Mouse (Mus musculus): ENCODE measurements around the gene 1700025G04Rik. TPM values are rescaled to one million over a fixed set of nuclear protein-coding genes. Genes with fewer than 3 reads are reported as not detected.
A peak's percentile ranks its signal among the peaks of the same experiment; 100 is the strongest.

1700025G04Rik gene
- polyA plus RNA-seq, 1 experiment from 2014 or later, result 28.0 TPM

DNA sequence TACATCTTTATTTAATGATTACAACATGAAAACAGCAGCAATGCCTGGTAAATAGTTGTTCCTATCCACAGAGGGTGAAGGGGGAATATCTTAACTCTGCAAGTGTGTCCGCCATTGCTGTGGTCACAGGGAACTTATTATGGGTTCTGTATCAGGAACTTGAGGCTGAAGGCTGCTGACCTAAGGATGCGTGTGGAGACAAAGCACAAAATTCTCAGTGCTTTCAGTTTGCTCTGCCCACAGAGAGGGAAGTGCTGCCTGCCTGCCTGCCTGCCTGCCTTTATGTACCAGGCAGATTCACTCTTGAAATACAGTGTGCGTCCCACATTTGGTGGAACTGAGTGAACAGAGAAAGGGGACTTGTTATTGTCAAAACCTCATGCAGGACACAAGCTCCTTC is 172.2 kb downstream of the 1700025G04Rik start:
- 83% methylated on average over 3 of the region's 3 CpGs for WGBS

DNA sequence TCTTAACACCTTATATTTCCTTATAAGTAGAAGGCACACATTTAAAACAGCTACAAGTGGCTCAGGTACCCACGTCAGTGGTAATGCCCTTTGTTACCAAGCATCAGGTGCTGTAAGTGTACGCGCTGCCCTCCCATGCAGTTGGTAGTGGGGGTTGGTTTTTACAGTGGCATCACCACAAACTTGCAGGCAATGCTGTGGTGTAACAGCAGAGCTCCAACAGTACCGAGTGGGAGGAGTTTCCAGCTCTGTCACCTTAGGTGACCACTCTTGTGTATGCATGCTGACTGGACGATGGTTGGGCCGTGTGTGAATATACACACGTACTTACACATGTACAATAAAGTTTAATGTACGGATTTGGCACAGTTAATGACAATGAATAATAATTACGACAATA is 175.4 kb downstream of the 1700025G04Rik start:
- 91% methylated on average over 9 of the region's 9 CpGs for WGBS
- H3K36me3 ChIP-seq (ENCODE audit: control insufficient read depth, insufficient read depth), result 0 out of 2 replicates have a peak, but pooled peaks cover 2% of the 10 kb centered on the region
- no peak for ATAC-seq (replicated peaks; ENCODE audit: extremely low read depth, insufficient read depth, low FRiP score)
- no peak overlapping the region for H3K27ac ChIP-seq (ENCODE audit: low read length)
- no peak overlapping the region for H3K4me3 ChIP-seq (ENCODE audit: low read length)
- no peak overlapping the region for H3K9ac ChIP-seq (ENCODE audit: low read length)
- H3K9me3 ChIP-seq (replicated peaks; ENCODE audit: control insufficient read depth, low read length), result no peaks in the 10 kb centered on the region
- H3K27me3 ChIP-seq (ENCODE audit: control insufficient read depth, insufficient read depth, low read length), result no peaks in the 10 kb centered on the region
- H3K4me1 ChIP-seq (ENCODE audit: control insufficient read depth, insufficient read depth, low read length), result peaks cover 2% of the 10 kb centered on the region; the same call in 1 of the 2 replicates
- H3K4me2 ChIP-seq (ENCODE audit: low read depth, low read length), result no peak overlapping the region

More for the DNA sequence above, 172.2 kb downstream of the 1700025G04Rik start:
- no peak overlapping the region for H3K4me2 ChIP-seq (ENCODE audit: low read depth, low read length)
- H3K4me1 ChIP-seq (ENCODE audit: control insufficient read depth, insufficient read depth, low read length), result peaks cover 2% of the 10 kb centered on the region; the same call in 1 of the 2 replicates
- H3K27ac ChIP-seq (ENCODE audit: low read length), result no peak overlapping the region
- H3K36me3 ChIP-seq (ENCODE audit: control insufficient read depth, insufficient read depth), result no peaks in the 10 kb centered on the region
- H3K4me3 ChIP-seq (ENCODE audit: low read length), result no peak overlapping the region
- H3K9me3 ChIP-seq (replicated peaks; ENCODE audit: control insufficient read depth, low read length), result no peaks in the 10 kb centered on the region
- no peaks in the 10 kb centered on the region for H3K27me3 ChIP-seq (ENCODE audit: control insufficient read depth, insufficient read depth, low read length)
- ATAC-seq (replicated peaks; ENCODE audit: extremely low read depth, insufficient read depth, low FRiP score), result no peak
- H3K9ac ChIP-seq (ENCODE audit: low read length), result no peak overlapping the region

DNA sequence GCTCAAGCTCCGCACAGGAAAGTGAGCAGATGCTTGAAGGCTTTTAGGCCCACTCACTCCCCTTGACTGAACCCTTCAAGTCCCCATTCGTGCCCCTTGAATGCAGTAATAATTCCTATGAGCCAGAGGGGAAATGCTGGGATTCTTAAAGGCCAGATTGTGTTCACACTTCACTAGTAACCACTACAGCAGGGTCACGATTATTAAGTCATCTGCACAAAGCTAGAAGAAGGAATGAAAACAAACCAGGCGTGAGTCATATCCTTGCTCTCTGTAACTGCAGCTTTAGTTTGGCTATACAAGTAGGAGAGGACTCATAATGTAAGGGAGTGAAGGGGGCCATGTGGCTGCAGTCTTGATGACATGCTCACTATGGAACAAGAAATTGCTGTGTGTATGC is 182.9 kb downstream of the 1700025G04Rik start:
- Histone ChIP-seq H3K9ac (ENCODE audit: low read length) (no peak overlapping the region), H3K27ac (ENCODE audit: low read length) (no peak overlapping the region), H3K4me2 (ENCODE audit: low read depth, low read length) (no peak overlapping the region), H3K36me3 (ENCODE audit: control insufficient read depth, insufficient read depth) (0 out of 2 replicates have a peak, but pooled peaks cover 6% of the 10 kb centered on the region), H3K27me3 (ENCODE audit: control insufficient read depth, insufficient read depth, low read length) (no peaks in the 10 kb centered on the region), H3K4me1 (ENCODE audit: control insufficient read depth, insufficient read depth, low read length) (no peaks in the 10 kb centered on the region), H3K4me3 (ENCODE audit: low read length) (no peak overlapping the region), H3K9me3 (replicated peaks; ENCODE audit: control insufficient read depth, low read length) (no peaks in the 10 kb centered on the region)
- 70% methylated on average over 4 of the region's 4 CpGs for WGBS
- 0 out of 2 replicates have a peak, but pooled peaks have one; percentile 23 for ATAC-seq (replicated peaks; ENCODE audit: extremely low read depth, insufficient read depth, low FRiP score)

DNA sequence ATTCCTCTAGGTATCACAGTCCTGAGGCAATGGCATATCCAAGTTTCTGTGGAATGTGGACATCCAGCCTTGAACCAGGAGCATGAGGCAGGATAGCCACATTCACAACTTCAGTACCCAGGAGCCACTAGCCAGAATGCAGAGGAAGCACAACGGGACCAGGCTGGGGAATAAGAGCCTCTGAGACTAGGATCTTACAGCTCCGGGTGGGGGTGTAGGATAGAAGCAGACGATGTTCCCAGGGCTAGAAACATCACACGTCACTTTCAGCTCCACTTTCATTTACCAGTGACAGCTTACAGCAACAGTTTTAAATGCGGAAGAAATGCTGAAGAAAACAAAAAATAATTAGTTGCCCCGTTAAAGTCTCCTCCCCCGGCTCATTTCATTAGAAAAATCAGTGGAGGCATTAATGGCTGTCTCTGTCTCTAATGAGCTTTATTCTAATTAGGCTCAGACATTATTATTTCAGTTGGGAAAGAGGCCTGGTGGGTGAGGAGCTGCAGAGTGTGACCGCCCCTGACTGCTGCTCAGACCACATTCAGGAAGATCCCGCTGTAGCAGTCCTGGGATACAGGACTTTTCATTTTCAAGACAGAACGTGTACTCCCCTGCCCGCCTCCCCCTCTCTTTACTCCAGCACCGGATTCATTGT is 189.1 kb downstream of the 1700025G04Rik start:
- H3K27me3 ChIP-seq (ENCODE audit: control insufficient read depth, insufficient read depth, low read length), result no peaks in the 10 kb centered on the region
- WGBS, result 82% methylated on average over 12 of the region's 12 CpGs
- H3K36me3 ChIP-seq (ENCODE audit: control insufficient read depth, insufficient read depth), result no peaks in the 10 kb centered on the region
- ATAC-seq (replicated peaks; ENCODE audit: extremely low read depth, insufficient read depth, low FRiP score), result no peak
- H3K9ac ChIP-seq (ENCODE audit: low read length), result no peak overlapping the region
- no peaks in the 10 kb centered on the region for H3K9me3 ChIP-seq (replicated peaks; ENCODE audit: control insufficient read depth, low read length)
- H3K4me3 ChIP-seq (ENCODE audit: low read length), result no peak overlapping the region
- no peak overlapping the region for H3K4me2 ChIP-seq (ENCODE audit: low read depth, low read length)
- no peak overlapping the region for H3K27ac ChIP-seq (ENCODE audit: low read length)
- 0 out of 2 replicates have a peak, but pooled peaks cover 2% of the 10 kb centered on the region for H3K4me1 ChIP-seq (ENCODE audit: control insufficient read depth, insufficient read depth, low read length)

DNA sequence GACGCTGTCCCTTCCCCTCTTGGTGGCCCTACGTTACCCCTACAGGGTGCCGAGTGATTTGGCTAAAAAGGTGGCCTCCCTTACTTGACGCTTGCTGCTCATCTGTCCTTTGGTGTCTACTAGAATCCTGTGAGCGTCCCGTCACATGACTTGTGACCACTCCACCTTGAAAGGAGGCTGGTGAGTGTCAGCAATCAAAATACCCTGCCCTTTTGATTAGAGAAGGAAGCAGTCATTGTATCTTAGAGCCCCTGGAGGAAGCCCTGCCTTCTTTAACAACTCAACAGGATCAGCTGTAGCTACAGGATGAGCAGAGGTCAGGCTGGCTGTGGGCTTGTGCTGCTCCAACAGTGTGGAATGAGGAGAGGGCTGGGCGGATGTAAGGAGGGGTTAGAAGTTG is 190.0 kb downstream of the 1700025G04Rik start:
- H3K4me2 ChIP-seq (ENCODE audit: low read depth, low read length), result no peak overlapping the region
- no peaks in the 10 kb centered on the region for H3K27me3 ChIP-seq (ENCODE audit: control insufficient read depth, insufficient read depth, low read length)
- H3K27ac ChIP-seq (ENCODE audit: low read length), result no peak overlapping the region
- no peaks in the 10 kb centered on the region for H3K36me3 ChIP-seq (ENCODE audit: control insufficient read depth, insufficient read depth)
- no peaks in the 10 kb centered on the region for H3K9me3 ChIP-seq (replicated peaks; ENCODE audit: control insufficient read depth, low read length)
- no peak overlapping the region for H3K4me3 ChIP-seq (ENCODE audit: low read length)
- 0 out of 2 replicates have a peak, but pooled peaks cover 2% of the 10 kb centered on the region for H3K4me1 ChIP-seq (ENCODE audit: control insufficient read depth, insufficient read depth, low read length)
- WGBS, result 55% methylated on average over 7 of the region's 7 CpGs
- no peak overlapping the region for H3K9ac ChIP-seq (ENCODE audit: low read length)
- ATAC-seq (replicated peaks; ENCODE audit: extremely low read depth, insufficient read depth, low FRiP score), result no peak

DNA sequence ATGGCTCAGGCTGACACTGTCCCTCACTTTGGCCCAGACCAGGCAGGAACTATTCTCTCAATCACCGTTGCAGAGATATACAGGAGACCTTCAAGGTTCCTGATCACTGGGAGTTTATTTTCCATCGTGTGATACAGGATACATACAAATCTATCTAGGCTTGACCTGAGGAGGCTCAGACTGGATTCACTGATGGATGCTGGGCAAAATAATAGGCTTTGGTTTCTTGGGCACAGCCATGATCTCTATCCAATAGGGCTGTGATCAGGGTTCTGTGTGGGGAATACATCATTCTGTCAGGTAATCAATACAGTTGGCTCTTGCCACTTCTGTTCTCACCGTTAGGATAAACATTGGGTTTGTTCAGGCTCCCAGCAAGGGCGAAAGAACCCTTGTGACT is 194.5 kb downstream of the 1700025G04Rik start:
- H3K27ac ChIP-seq (ENCODE audit: low read length), result no peak overlapping the region
- no peaks in the 10 kb centered on the region for H3K9me3 ChIP-seq (replicated peaks; ENCODE audit: control insufficient read depth, low read length)
- no peaks in the 10 kb centered on the region for H3K36me3 ChIP-seq (ENCODE audit: control insufficient read depth, insufficient read depth)
- no peak overlapping the region for H3K4me2 ChIP-seq (ENCODE audit: low read depth, low read length)
- ATAC-seq (replicated peaks; ENCODE audit: extremely low read depth, insufficient read depth, low FRiP score), result no peak
- H3K4me1 ChIP-seq (ENCODE audit: control insufficient read depth, insufficient read depth, low read length), result peaks cover 11% of the 10 kb centered on the region
- no peaks in the 10 kb centered on the region for H3K27me3 ChIP-seq (ENCODE audit: control insufficient read depth, insufficient read depth, low read length)
- no peak overlapping the region for H3K4me3 ChIP-seq (ENCODE audit: low read length)
- 74% methylated on average over 4 of the region's 4 CpGs for WGBS
- H3K9ac ChIP-seq (ENCODE audit: low read length), result no peak overlapping the region

DNA sequence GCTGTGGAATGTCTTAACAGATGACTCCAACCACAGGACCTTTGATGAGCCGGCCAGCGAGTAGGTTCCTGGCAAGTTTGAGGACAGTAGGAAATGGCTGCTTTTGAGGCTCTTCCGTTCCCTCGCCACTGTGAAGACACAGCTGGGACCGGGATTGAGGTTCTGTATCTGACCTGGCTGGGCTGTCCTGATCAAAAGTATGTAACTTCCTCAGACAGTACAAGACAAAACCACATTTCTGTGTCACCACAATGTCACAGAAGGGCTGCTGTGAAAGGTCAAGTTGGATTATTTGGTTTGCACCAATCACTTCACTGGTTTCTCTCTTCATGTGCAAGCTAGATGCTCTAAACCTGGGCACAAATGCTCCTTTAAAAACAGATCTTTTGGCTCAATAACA is 195.9 kb downstream of the 1700025G04Rik start:
- Histone ChIP-seq H3K4me1 (ENCODE audit: control insufficient read depth, insufficient read depth, low read length) (peaks cover 17% of the 10 kb centered on the region), H3K27me3 (ENCODE audit: control insufficient read depth, insufficient read depth, low read length) (no peaks in the 10 kb centered on the region), H3K9me3 (replicated peaks; ENCODE audit: control insufficient read depth, low read length) (no peaks in the 10 kb centered on the region), H3K27ac (ENCODE audit: low read length) (no peak overlapping the region), H3K36me3 (ENCODE audit: control insufficient read depth, insufficient read depth) (no peaks in the 10 kb centered on the region), H3K9ac (ENCODE audit: low read length) (no peak overlapping the region), H3K4me3 (ENCODE audit: low read length) (no peak overlapping the region), H3K4me2 (ENCODE audit: low read depth, low read length) (no peak overlapping the region)
- no peak for ATAC-seq (replicated peaks; ENCODE audit: extremely low read depth, insufficient read depth, low FRiP score)
- WGBS, result 83% methylated on average over 5 of the region's 5 CpGs

DNA sequence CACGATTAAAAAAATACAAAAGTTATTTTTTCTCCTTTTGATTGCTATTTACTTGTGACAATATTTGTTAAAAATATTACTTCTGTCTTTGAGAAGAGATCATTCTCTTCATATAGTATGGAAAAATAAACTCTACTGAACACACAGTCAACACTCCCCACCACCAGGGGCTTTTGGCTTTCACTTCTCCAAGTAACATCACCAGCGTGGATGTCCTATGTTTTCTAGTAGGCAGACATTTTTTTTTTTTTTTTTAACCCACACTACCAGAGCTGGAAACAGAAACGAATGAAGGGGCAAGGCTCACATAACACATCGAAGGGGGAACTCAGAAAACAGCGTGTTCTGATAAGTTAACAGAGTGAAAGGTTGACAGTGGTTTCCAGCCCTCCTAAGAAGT is 197.9 kb downstream of the 1700025G04Rik start:
- Histone ChIP-seq H3K4me1 (ENCODE audit: control insufficient read depth, insufficient read depth, low read length) (peaks cover 30% of the 10 kb centered on the region), H3K4me2 (ENCODE audit: low read depth, low read length) (no peak overlapping the region), H3K9ac (ENCODE audit: low read length) (no peak overlapping the region), H3K9me3 (replicated peaks; ENCODE audit: control insufficient read depth, low read length) (no peaks in the 10 kb centered on the region), H3K27ac (ENCODE audit: low read length) (no peak overlapping the region), H3K36me3 (ENCODE audit: control insufficient read depth, insufficient read depth) (no peaks in the 10 kb centered on the region), H3K4me3 (ENCODE audit: low read length) (no peak overlapping the region), H3K27me3 (ENCODE audit: control insufficient read depth, insufficient read depth, low read length) (no peaks in the 10 kb centered on the region)
- no peak for ATAC-seq (replicated peaks; ENCODE audit: extremely low read depth, insufficient read depth, low FRiP score)
- 75% methylated on average over 5 of the region's 5 CpGs for WGBS

DNA sequence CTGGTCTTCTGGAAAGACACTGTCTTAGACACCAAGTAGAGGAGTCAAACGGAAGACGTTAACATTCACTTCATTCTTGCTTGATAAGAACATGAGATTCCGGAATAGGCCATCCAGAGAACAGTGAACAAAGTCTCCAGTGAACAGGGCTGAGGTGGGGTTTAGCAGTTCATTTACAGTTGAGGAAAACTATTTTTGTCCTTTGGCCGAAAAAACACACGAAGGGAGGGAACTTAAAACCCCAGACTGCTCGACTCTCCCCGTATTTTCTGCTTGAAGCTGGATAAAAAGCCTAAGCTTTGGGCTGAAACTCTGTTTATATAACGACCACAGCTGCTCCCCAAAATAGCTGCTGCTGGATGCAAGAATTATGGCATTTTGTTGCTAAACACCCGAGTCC is 198.7 kb downstream of the 1700025G04Rik start:
- H3K27me3 ChIP-seq (ENCODE audit: control insufficient read depth, insufficient read depth, low read length), result no peaks in the 10 kb centered on the region
- H3K4me3 ChIP-seq (ENCODE audit: low read length), result no peak overlapping the region
- H3K9me3 ChIP-seq (replicated peaks; ENCODE audit: control insufficient read depth, low read length), result no peaks in the 10 kb centered on the region
- WGBS, result 45% methylated on average over 9 of the region's 9 CpGs
- H3K4me1 ChIP-seq (ENCODE audit: control insufficient read depth, insufficient read depth, low read length), result peaks cover 37% of the 10 kb centered on the region
- ATAC-seq (replicated peaks; ENCODE audit: extremely low read depth, insufficient read depth, low FRiP score), result no peak
- H3K9ac ChIP-seq (ENCODE audit: low read length), result no peak overlapping the region
- peak overlapping the region; percentile 49 for H3K27ac ChIP-seq (ENCODE audit: low read length)
- H3K4me2 ChIP-seq (ENCODE audit: low read depth, low read length), result no peak overlapping the region
- H3K36me3 ChIP-seq (ENCODE audit: control insufficient read depth, insufficient read depth), result no peaks in the 10 kb centered on the region
